Mouse (Mus musculus) fat pad, adult 2 months (tissue): ENCODE data around the gene Ktn1.

Experiments used
- DNase-seq: peaks from one replicate; pipeline ENCODE4 v3.0.0-alpha.2; 2011; ENCODE audit warnings: low read depth, low spot score; ENCODE audit errors: extremely low read depth

The Ktn1 gene

DNA sequence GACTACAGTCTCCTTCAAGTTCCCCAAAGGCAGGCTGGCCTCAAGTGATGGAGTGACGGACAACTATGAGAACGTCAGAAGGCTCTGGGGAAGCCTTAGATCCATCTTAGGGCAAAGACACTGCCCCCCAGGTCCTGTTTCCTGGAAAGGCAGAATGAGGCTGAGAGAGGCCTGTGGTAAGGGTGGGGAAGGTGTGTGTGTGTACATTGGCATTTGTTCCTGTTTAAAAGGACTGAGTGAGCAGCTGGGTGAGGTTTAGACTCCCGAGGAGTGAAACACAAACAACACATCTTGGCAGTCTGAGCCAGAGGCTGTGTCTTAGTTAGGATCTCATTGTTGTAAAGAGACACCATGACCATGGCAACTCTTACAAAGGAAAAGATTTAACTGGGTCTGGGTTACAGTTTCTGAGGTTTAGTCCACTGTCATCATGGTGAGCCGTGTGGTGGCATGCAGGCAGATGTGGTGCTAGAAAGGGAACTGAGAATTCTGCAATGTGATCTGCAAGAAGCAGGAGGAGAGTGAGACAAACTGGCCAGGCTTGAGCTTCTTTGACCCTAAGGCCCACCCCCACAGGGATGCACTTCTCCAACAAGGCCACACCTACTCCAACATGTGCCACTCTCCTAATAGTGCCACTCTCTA, 106.1 kb downstream of the Ktn1 start:
- DNase-seq = no peak

- DNase-seq = no peak
Observed at GRCm38 (mm10) chr14:47756411-47757065, 108.3 kb downstream of the Ktn1 start.

- no peak for DNase-seq
Observed at GRCm38 (mm10) chr14:47765192-47765591, 116.9 kb downstream of the Ktn1 start.

DNA sequence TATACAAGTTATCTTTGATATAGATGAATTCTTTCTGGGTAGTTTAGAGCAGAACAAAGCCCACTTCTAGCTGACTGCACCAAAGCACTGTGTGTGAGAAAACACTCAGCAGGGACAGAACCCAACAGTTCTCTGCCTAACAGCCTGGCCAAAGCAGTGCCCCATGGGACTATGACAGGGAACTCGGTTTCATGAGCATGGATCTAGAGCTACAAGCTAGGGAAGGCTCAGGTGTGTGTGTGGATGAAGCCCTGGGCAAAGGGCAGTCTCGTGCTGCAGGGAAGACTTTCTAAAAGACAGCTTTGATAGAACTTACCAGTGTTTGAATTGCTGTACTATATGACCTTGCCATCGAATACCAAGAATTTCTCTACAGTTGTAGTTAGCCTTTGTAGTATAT, 117.5 kb downstream of the Ktn1 start:
- no peak for DNase-seq

DNA sequence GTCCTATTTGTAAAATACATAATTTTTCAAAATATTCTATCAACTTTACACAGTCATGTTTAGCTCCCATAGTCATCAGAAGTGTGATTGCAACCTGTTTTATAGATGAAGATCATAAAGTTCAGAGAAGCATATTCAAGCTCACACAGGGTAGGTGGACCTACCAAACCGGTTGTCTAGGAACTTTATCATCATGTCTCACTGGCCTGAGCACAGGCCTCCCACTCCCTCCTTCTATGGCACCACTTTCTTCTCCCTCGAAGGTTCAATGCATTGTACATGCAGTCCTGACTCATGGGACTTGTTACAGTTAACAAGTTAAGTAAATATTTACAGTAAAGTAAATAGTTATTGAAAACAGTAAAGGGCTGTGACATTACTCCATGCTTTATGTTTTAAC, 118.1 kb downstream of the Ktn1 start:
- DNase-seq = peak; percentile 34

GRCm38 (mm10) chr14:47771496-47771895, 123.2 kb downstream of the Ktn1 start:
- no peak for DNase-seq

DNA sequence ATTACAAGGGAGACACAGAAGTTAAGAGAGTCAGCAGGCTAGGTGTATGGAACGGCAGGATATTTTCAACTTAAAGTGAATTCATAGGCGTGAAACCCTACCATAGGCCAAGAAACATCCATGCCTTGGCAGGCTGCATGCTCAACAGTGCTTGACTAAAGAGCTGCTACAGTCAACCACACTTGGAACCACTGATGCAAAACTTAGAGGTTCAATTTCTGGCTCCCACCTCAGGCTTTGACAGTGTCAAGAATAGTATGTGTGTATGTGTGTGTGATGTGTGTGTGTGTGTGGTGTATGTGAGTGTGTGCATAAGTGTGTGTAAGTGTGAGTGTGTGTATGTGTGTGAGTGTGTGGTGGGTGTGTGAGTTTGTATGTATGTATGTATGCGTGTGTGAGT, 127.3 kb downstream of the Ktn1 start:
- no peak for DNase-seq

DNA sequence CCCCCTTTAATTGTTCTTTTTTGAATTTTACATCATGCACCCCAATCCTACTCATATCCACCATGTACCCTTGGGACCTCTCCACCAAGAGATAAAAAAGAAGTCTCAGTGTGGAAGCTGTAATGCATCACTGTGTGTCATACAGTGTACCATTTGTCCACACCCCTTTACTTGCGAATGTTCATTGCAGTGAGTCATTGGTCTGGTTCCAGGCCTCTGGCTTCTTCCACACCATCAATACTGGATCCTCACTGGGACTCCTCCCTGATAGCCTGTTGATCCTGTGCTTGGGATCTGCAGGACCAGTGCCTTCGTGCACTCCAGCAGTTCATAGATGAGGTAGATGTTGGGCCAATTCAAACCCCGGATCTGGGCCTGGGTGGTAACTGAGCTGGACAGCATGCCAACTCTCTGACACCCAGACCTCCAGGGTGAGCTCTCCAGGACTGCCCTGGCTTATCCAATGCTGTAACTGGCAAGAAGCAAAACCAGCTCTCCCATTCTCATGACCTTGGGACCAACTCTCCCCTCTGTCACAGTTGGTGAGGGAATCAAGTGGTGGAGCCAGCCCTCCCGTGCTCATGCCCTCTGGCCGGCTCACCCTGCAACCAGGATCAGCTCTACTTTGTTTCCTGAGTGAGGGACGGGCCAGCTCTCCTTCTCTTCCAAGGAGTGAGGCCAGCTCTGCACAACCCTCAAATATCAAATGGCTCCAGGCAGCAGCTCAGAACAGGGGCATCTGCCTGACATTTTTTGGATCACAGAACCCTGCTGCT, 128.2 kb downstream of the Ktn1 start:
- DNase-seq = no peak

GRCm38 (mm10) chr14:47786112-47786511, 137.9 kb downstream of the Ktn1 start:
- DNase-seq = no peak
